Mouse (Mus musculus) cortical plate, adult 2 months (tissue): ENCODE results near the gene Zbtb5. TPM values are rescaled to one million over a fixed set of nuclear protein-coding genes. Genes with fewer than 3 reads are reported as not detected.
"Not testable (repeated sequence)": the region's sequence is repeated elsewhere in the genome, so short reads cannot be mapped to it uniquely, and the experiment has no call there.

ENCODE experiments used
- H3K27ac ChIP-seq: fragments of 200-500 bp; 2 replicates; pipeline ENCODE4 v1.5.1; 2012; ENCODE audit warnings: low read length, control low read depth, inconsistent platforms; ENCODE audit not compliant: insufficient read depth
- H3K4me1 ChIP-seq: fragments of 200-500 bp; 2 replicates; pipeline ENCODE4 v1.6.1; 2011; ENCODE audit warnings: low read length; ENCODE audit not compliant: control insufficient read depth, insufficient read depth
- H3K4me3 ChIP-seq: fragments of 200-500 bp; 2 replicates; pipeline ENCODE4 v1.5.1; 2011; ENCODE audit warnings: mild to moderate bottlenecking, low read length, control low read depth; ENCODE audit not compliant: insufficient read depth
- CTCF ChIP-seq: fragments of 200-500 bp; IDR thresholded peaks from 2 replicates; pipeline ENCODE4 v1.5.1; 2011; ENCODE audit warnings: mild to moderate bottlenecking, control low read depth, low read length; ENCODE audit not compliant: insufficient read depth; ENCODE audit errors: extremely low read depth
- POLR2A ChIP-seq: fragments of 200-500 bp; IDR thresholded peaks from 2 replicates; pipeline ENCODE4 v1.6.1; 2011; ENCODE audit warnings: mild to moderate bottlenecking, low read length, control low read depth; ENCODE audit not compliant: insufficient read depth; ENCODE audit errors: extremely low read depth
- polyA plus RNA-seq: library from polyadenylated mRNA; depleted of rRNA; stranded (reverse); fragments of >200 nt; gene quantifications from 2 replicates; pipeline ENCODE4 v1.2.3, GENCODE M21; 2012; rRNA removed

The Zbtb5 gene
- polyA plus RNA-seq, 1 experiment = 8.2 TPM

DNA sequence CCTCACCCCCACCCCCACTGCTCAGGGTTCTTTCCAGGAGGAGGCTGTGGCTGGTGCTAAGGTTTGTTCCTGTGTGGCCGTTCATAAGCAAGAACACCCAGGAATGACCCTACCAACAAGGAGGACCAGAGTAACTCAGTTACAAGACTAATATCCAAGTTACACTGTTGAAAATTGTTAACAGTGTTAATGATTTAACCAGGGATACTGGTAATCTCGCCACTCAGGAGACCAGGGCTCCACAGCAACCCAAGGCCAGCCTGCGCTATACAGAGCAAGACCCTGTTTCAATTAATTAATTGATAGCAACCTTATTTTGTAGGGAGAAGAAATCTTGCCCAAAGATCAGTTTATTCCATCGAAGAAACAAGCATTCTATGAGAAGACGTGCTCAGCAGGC is 64.7 kb downstream of the Zbtb5 start:
- Histone ChIP-seq H3K27ac (no peak overlapping the region), H3K4me1 (no peaks in the 10 kb centered on the region), H3K4me3 (no peak overlapping the region)
- TF ChIP-seq POLR2A (no peak), CTCF (no peak)

GRCm38 (mm10) chr4:44946126-44946525 is 66.1 kb downstream of the Zbtb5 start:
- not testable (repeated sequence) for H3K4me3 ChIP-seq, H3K27ac ChIP-seq, H3K4me1 ChIP-seq

DNA sequence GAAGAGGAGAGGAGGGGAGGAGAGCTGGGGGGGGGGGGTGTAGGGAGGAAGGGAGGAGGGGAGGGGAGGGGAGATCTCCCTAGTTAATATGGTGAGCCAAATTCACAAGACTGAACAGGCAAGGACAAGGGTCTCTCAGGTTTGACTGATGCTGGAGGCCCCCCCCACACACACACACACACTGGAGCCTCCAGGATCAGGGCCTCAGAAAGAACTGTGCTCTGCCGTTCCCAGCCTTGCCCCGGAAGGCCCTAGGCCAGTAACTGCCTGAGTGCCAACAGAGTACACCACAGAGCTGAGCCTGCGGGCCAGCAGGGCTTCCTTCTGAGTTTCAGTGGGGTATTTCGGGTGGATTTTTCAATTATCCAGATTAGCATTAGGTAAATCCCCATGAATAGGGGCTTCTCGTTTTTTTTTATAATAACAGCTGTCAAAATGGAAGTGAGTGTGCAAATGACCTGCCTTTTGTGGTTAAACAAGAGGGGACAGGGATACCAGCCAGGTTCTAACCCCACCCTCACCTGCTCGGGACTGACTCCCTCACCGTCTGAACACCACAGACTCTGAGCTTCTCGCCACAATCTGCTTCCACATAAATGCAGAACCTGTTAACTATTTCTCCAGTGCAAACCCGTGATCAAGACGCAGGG is 67.7 kb downstream of the Zbtb5 start:
- TF ChIP-seq CTCF (no peak), POLR2A (no peak)
- H3K4me3 ChIP-seq = no peak overlapping the region
- H3K4me1 ChIP-seq = no peaks in the 10 kb centered on the region
- H3K27ac ChIP-seq = no peak overlapping the region

DNA sequence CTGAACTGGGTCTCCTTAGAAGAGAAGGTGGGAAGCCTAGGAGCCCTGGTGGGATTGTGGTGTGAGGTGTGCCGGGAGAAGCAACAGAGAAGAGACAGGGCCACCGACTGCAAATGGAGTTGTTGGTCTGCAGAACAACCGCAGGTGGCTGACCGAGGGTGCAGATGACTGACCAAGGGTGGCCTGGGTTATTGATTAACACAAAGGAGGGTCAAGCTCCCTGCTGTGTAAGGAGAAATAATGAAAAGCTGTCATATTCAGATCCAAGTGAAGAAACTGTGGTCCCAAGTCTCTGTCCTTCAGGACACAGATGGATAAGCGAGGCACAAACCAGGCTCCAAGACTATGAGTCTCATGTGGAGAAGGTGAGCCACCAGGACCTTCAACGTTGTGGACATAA is 68.7 kb downstream of the Zbtb5 start:
- no peak for TF ChIP-seq CTCF
- TF ChIP-seq POLR2A = no peak
- no peak overlapping the region for H3K4me3 ChIP-seq
- no peak overlapping the region for H3K27ac ChIP-seq
- no peaks in the 10 kb centered on the region for H3K4me1 ChIP-seq

GRCm38 (mm10) chr4:44942237-44942636 is 70.0 kb downstream of the Zbtb5 start:
- no peak overlapping the region for H3K27ac ChIP-seq
- H3K4me3 ChIP-seq = no peak overlapping the region
- no peak for TF ChIP-seq POLR2A
- TF ChIP-seq CTCF = no peak
- no peaks in the 10 kb centered on the region for H3K4me1 ChIP-seq

Other genes with a start within 250 kb of the Zbtb5 start
- 48.2 and 50.3 TPM in 2 replicates for gene Grhpr, start 31.0 kb downstream of the Zbtb5 start, polyA plus RNA-seq
- 11.4 and 12.4 TPM in 2 replicates for gene Polr1e, start 6.2 kb upstream of the Zbtb5 start, polyA plus RNA-seq
- 27.3 and 28.1 TPM in 2 replicates for gene Fbxo10, start 72.2 kb upstream of the Zbtb5 start, polyA plus RNA-seq
- 126 and 132 TPM in 2 replicates for gene Tomm5, start 95.7 kb upstream of the Zbtb5 start, polyA plus RNA-seq
- gene Frmpd1, start 172.5 kb upstream of the Zbtb5 start, polyA plus RNA-seq = 6.7 and 7.6 TPM in 2 replicates